Mouse (Mus musculus) limb, embryonic 12.5 days (tissue): Measurements from ENCODE around the gene Ndufaf2. TPM values are rescaled to one million over a fixed set of nuclear protein-coding genes. Genes with fewer than 3 reads are reported as not detected.

Experiments used
- ATAC-seq: fragments of 200-750 bp; cut with Nextera tagmentation; 2 replicates; pipeline ENCODE4 v1.8.0; 2017; ENCODE audit warnings: low read depth, moderate TSS enrichment; ENCODE audit not compliant: insufficient number of reproducible peaks, insufficient read depth, low FRiP score, low TSS enrichment
- H3K27ac ChIP-seq: fragments of 300-500 bp; sonication (generic); 2 replicates; pipeline ENCODE4 v1.5.1; 2016; ENCODE audit warnings: mild to moderate bottlenecking, moderate library complexity
- H3K27me3 ChIP-seq: fragments of 300-500 bp; sonication (generic); 2 replicates; pipeline ENCODE4 v1.6.1; 2016; ENCODE audit warnings: mild to moderate bottlenecking, moderate library complexity
- H3K36me3 ChIP-seq: fragments of 300-500 bp; sonication (generic); 2 replicates; pipeline ENCODE4 v1.6.1; 2016; ENCODE audit warnings: mild to moderate bottlenecking, moderate library complexity
- H3K4me1 ChIP-seq: fragments of 300-500 bp; sonication (generic); replicated peaks from 2 replicates; pipeline ENCODE4 v1.6.1; 2016
- H3K4me2 ChIP-seq: fragments of 300-500 bp; sonication (generic); 2 replicates; pipeline ENCODE4 v1.6.1; 2016; ENCODE audit warnings: mild to moderate bottlenecking, moderate library complexity
- H3K4me3 ChIP-seq: fragments of 300-500 bp; sonication (generic); replicated peaks from 2 replicates; pipeline ENCODE4 v1.5.1; 2016; ENCODE audit warnings: mild to moderate bottlenecking
- H3K9ac ChIP-seq: fragments of 300-500 bp; sonication (generic); replicated peaks from 2 replicates; pipeline ENCODE4 v1.6.1; 2016; ENCODE audit warnings: mild to moderate bottlenecking, moderate library complexity
- H3K9me3 ChIP-seq: fragments of 300-500 bp; sonication (generic); 2 replicates; pipeline ENCODE4 v1.6.1; 2016; ENCODE audit warnings: mild to moderate bottlenecking, moderate library complexity
- WGBS: fragments of 180-500 bp; shearing (Covaris S2); methylation state at CpG from one replicate; pipeline ENCODE4 v1.1.7; 2016; 5-methylcytosine and 5-hydroxymethylcytosine counted together
- polyA plus RNA-seq: library from polyadenylated mRNA; unstranded; fragments of >200 nt; fragmentation: Nextera tagmentation; extraction: Ambion mirVana; gene quantifications from 2 replicates; pipeline ENCODE4 v1.2.1, GENCODE M21; 2016

Ndufaf2 gene
- polyA plus RNA-seq, 1 experiment from 2014 or later: 98.5 TPM

DNA sequence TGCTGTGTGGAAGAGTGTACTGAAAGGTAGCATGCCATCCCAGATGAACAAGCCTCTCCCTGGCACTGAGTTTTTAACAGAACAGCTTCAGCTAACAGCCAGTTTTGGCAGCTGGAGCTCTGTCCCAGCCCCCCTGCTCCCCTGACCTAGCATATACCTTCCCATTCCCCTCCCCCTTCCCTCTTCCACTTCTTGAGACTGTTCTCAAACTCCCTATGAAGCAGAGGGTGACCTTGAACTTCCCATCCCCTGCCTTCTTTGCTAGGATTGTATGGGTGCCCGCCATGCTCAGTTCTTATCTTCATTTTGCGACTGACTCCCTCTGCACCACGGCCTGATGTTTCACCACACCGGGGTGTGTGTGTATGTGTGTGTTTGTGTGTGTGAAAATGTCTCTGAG is 195.7 kb downstream of the Ndufaf2 start:
- no peak overlapping the region for H3K27ac ChIP-seq
- no peaks in the 10 kb centered on the region for H3K36me3 ChIP-seq

DNA sequence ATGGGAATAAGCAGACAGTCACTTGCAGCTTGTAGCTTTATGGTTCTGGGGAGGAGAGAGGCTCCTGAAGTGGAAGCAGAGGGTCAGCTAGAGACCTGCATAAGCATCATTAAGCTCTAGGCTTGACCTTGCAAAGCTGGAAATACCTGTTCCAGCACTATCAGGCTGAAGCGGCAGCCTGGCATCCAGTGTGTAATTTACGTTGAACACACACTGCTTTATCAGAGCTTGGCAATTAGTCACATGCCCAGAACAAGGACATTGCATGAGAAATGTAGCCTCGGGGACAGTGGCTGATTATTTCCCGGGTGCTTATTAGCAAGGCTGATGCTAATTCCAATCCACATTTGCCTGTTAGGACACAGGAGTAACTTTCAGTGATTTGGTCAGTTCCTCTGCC is 196.5 kb downstream of the Ndufaf2 start:
- no peaks in the 10 kb centered on the region for H3K27me3 ChIP-seq
- no peak overlapping the region for H3K4me3 ChIP-seq
- no peak overlapping the region for H3K9ac ChIP-seq
- WGBS: 48% methylated on average over 4 of the region's 4 CpGs
- no peaks in the 10 kb centered on the region for H3K9me3 ChIP-seq
- H3K27ac ChIP-seq: no peak overlapping the region
- no peak overlapping the region for H3K4me2 ChIP-seq
- H3K4me1 ChIP-seq: peaks cover 10% of the 10 kb centered on the region; the same call in 1 of the 2 replicates
- no peak for ATAC-seq
- H3K36me3 ChIP-seq: no peaks in the 10 kb centered on the region

More for the DNA sequence above, 195.7 kb downstream of the Ndufaf2 start:
- H3K4me3 ChIP-seq: no peak overlapping the region
- ATAC-seq: peak; percentile 26; the same call in 1 of the 2 replicates
- peaks cover 10% of the 10 kb centered on the region; the same call in 1 of the 2 replicates for H3K4me1 ChIP-seq
- H3K27me3 ChIP-seq: no peaks in the 10 kb centered on the region
- H3K4me2 ChIP-seq: no peak overlapping the region
- 71% methylated on average over 4 of the region's 4 CpGs for WGBS
- H3K9me3 ChIP-seq: no peaks in the 10 kb centered on the region
- no peak overlapping the region for H3K9ac ChIP-seq

DNA sequence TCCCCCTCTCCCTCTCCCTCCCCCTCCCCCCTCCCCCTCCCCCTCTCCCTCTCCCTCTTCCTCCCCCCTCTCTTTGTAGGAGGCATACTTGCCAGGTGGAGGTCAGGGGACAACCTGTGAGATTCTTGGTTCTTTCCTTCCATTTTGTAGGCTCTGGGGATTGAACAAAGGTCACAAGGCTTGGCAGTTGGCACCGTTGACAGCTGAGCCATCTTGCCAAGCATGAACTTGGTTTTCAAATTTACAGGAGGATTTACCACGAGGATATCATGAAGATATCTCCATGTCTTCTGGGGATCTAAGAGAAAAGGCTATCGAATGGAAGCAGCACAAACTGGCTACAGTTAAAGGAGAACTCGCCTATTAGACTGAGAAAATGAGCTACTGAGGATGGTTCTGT is 196.9 kb downstream of the Ndufaf2 start:
- 77% methylated on average over 4 of the region's 4 CpGs for WGBS
- H3K9me3 ChIP-seq: no peaks in the 10 kb centered on the region

DNA sequence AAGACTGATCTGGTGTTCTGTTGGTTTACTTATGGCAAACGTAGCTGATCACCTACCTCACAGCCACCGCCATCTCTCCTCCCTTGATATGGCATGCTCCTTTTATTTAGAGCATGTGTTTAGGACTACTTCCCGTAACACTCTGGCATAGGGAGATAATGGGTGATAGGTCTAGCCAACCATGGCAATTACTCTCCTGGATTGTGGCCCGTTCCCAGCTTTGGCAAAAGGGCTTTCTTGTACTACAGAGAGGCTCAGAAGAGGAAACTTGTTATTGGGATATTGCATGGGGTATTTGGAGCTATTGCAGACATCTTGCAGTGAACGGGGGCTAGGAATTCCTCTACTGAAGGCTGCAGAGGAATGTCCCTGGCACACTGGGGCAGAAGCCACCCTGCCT is 197.9 kb downstream of the Ndufaf2 start:
- no peak overlapping the region for H3K9ac ChIP-seq
- peaks cover 22% of the 10 kb centered on the region for H3K4me1 ChIP-seq
- WGBS: 87% methylated on average over 5 of the region's 5 CpGs
- no peak overlapping the region for H3K27ac ChIP-seq
- no peaks in the 10 kb centered on the region for H3K9me3 ChIP-seq
- ATAC-seq: no peak
- H3K4me3 ChIP-seq: no peak overlapping the region
- H3K27me3 ChIP-seq: no peaks in the 10 kb centered on the region
- H3K4me2 ChIP-seq: no peak overlapping the region
- no peaks in the 10 kb centered on the region for H3K36me3 ChIP-seq

More for the DNA sequence above, 196.9 kb downstream of the Ndufaf2 start:
- Histone ChIP-seq H3K27me3 (no peaks in the 10 kb centered on the region), H3K4me1 (peaks cover 13% of the 10 kb centered on the region; the same call in 1 of the 2 replicates), H3K27ac (no peak overlapping the region), H3K9ac (no peak overlapping the region), H3K36me3 (no peaks in the 10 kb centered on the region), H3K4me2 (no peak overlapping the region), H3K4me3 (no peak overlapping the region)
- no peak for ATAC-seq

DNA sequence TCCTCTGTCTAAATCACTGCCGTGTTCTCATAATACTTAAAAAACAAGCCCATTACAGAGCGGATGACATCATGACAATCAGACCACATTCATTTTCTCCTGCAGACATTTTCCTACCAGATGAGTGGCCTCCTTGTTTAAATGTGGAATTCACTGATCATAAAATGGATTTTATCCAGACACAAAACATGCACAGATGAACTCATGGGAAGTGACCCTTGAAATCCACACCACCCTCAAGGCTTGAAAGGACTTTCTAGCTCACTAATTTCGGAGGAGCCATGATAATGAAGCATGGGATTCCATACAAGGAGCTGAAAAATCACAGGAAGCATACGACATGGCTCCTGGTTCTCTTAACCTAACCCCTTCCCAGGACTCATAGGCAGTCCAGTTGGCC is 198.5 kb downstream of the Ndufaf2 start:
- Histone ChIP-seq H3K9me3 (no peaks in the 10 kb centered on the region), H3K27ac (no peak overlapping the region), H3K4me2 (no peak overlapping the region), H3K36me3 (no peaks in the 10 kb centered on the region), H3K9ac (no peak overlapping the region), H3K4me1 (peaks cover 29% of the 10 kb centered on the region), H3K27me3 (no peaks in the 10 kb centered on the region), H3K4me3 (no peak overlapping the region)
- ATAC-seq: no peak
- 81% methylated on average over 4 of the region's 4 CpGs for WGBS

DNA sequence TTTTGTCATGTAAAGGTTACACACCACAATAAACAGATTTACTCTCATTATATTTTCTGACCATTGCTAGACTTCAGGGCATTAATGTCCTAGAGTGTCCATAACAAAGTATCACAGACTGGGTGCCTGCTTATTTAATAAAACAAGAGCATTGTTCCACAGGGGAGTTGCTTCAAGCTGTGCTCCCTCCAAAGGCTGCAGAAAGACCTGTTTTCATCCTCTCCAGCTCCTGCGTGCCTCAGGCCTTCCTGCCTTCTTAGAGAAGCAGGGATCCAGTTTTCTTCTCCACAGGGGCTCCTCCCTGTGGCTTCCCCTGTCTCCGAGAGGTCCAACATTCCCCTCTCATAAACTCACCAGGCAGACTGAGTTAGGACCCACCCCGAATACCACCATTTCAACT is 202.2 kb downstream of the Ndufaf2 start:
- WGBS: 20% methylated on average over 3 of the region's 3 CpGs
- Histone ChIP-seq H3K4me3 (no peak overlapping the region), H3K9ac (no peak overlapping the region), H3K27ac (no peak overlapping the region), H3K4me1 (peaks cover 28% of the 10 kb centered on the region), H3K9me3 (no peaks in the 10 kb centered on the region), H3K36me3 (no peaks in the 10 kb centered on the region), H3K4me2 (no peak overlapping the region), H3K27me3 (no peaks in the 10 kb centered on the region)
- ATAC-seq: no peak

DNA sequence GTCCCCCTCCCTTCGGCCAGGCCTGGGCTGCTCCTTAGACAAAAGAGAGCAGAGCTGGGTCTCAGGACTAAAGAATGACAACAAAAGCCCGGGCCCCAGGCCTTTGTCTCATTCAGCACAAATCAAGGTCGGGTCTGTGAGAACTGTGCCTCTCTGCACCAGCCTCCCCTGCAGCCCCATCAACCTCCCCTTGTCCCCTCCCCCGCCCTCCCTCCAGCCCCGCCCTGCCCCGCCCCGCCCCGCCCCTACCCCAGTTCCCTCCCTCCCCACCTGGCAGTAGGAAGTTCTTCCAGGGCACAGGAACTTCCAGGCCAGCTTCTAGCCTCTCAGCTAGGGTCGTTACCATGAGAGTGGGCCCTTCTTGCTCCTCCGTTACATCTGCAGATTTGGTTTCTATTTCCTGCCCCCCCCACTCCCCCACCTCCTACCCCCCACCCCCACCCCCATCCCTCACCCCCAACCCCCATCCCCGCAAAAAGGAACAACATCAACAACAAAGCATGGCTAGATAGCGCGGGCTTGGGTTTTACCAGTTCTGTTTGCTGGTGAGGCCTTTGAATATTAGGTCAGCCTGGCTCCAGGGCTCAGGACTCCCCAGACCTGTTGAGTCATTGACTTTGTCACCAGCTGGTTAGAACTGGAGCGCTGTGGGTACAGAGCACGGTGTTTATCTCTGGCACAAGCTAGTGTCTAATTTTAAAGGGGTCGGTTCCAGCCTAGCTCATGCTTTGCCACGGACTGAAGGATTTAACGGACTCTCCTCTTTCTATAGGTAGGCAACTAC is 202.9 kb downstream of the Ndufaf2 start:
- H3K4me3 ChIP-seq: no peak overlapping the region
- H3K9ac ChIP-seq: no peak overlapping the region
- H3K4me1 ChIP-seq: peaks cover 28% of the 10 kb centered on the region
- H3K4me2 ChIP-seq: peak overlapping the region; percentile 43
- no peaks in the 10 kb centered on the region for H3K27me3 ChIP-seq
- peak; percentile 77; the same call in 1 of the 2 replicates for ATAC-seq
- no peaks in the 10 kb centered on the region for H3K9me3 ChIP-seq
- H3K36me3 ChIP-seq: no peaks in the 10 kb centered on the region
- 20% methylated on average over 15 of the region's 18 CpGs for WGBS
- H3K27ac ChIP-seq: peak overlapping the region; percentile 64; the same call in 1 of the 2 replicates

DNA sequence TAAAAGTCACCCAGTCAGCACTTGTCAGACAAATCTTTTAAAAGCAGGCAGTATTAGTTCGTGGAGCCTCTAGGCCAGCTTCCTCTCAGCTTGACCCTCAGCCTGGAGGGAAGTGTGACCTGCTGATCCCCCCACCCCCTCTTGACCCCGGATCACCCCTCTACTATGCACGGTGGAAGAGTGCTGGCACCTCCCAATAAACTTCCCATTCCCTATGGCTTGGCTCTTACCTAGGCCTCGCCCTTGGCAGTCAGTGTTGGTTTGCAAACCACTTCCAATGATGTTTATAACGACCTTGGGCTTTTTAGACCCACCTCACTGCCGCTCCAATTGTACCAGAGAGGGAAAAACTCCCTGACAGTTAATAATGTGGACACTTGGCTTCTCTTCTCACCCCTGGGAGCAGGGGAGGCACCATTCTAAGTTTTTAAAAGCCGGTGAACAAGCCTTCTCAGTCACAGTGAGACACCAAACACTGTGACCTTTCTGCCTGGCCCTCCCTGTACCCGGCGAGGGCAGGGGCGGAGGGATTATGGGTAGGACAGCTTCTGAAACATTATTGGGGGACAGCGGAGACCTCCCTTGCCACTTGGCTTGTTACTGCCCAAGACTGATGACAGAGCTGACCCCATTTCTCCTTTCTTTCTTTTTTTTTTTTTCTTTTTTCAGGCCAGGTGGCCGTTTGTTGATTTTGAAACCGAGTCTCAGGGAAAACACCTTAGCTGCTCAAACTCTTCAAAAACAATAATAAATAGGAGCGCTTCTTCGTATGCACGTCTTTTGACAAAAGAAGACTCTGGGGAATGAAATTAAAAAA is 203.8 kb downstream of the Ndufaf2 start:
- H3K36me3 ChIP-seq: no peaks in the 10 kb centered on the region
- H3K27ac ChIP-seq: no peak overlapping the region; the same call in 1 of the 2 replicates
- H3K4me3 ChIP-seq: no peak overlapping the region
- 32% methylated on average over 16 of the region's 16 CpGs for WGBS
- peaks cover 28% of the 10 kb centered on the region for H3K4me1 ChIP-seq
- no peak; the same call in 1 of the 2 replicates for ATAC-seq
- peak overlapping the region; percentile 43 for H3K4me2 ChIP-seq
- H3K9me3 ChIP-seq: no peaks in the 10 kb centered on the region
- no peak overlapping the region for H3K9ac ChIP-seq
- H3K27me3 ChIP-seq: no peaks in the 10 kb centered on the region

DNA sequence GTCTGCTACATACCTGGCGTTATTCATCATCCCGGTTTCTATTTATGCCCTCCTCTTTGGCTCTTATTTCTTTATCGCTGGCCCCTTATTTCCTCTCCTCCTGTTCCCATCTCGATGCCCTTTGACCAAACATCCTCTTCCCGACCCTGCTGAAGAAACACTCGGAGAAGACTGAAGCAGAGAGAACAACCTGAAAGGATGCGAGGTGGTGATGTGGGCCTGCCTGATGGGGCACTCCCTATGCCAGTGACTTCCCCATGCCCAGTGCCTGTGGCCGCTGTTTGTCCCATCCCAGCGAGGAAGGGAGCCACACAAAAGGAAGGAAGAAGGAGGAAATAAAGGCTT is 204.4 kb downstream of the Ndufaf2 start:
- Histone ChIP-seq H3K4me1 (peaks cover 28% of the 10 kb centered on the region), H3K4me2 (no peak overlapping the region), H3K27ac (no peak overlapping the region), H3K27me3 (no peaks in the 10 kb centered on the region), H3K9me3 (no peaks in the 10 kb centered on the region), H3K9ac (no peak overlapping the region), H3K36me3 (no peaks in the 10 kb centered on the region), H3K4me3 (no peak overlapping the region)
- WGBS: 49% methylated on average over 9 of the region's 9 CpGs
- no peak for ATAC-seq
